Mouse (Mus musculus) activated CD4-positive, CD25-positive, alpha-beta regulatory T cell, adult 9 weeks (primary cell): Measurements from ENCODE around the gene Gm853. TPM values are rescaled to one million over a fixed set of nuclear protein-coding genes. Genes with fewer than 3 reads are reported as not detected.

Experiments
- polyA plus RNA-seq: library from polyadenylated mRNA; unstranded; fragments of 100-300 nt; shearing (Covaris generic); gene quantifications from one replicate; pipeline ENCODE4 v1.2.1, GENCODE M21; 2017

Gene Gm853
- not detected for polyA plus RNA-seq

DNA sequence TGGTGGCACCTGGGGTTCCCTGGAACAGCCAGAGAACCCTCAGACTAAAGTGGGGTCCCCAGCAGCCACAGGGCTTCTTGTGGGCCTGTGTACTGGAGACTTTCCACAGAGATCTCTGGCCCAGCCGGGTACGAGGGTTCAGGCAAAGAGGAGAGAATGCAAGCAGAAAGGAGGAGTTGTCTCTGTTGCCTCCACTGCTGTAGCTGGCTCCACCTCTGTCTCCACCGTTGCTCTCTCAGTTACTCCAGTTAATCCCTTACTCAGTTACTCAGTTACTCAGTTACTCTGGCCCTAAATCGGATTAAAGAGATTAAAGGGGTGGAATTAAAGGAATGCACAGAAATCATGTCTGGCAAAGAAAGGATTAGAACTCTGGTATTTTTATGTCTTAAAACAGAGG is at the start of gene Gm853:
Gm853 (minus strand) TSS at position 223 of the 400 bp plus-strand sequence.

DNA sequence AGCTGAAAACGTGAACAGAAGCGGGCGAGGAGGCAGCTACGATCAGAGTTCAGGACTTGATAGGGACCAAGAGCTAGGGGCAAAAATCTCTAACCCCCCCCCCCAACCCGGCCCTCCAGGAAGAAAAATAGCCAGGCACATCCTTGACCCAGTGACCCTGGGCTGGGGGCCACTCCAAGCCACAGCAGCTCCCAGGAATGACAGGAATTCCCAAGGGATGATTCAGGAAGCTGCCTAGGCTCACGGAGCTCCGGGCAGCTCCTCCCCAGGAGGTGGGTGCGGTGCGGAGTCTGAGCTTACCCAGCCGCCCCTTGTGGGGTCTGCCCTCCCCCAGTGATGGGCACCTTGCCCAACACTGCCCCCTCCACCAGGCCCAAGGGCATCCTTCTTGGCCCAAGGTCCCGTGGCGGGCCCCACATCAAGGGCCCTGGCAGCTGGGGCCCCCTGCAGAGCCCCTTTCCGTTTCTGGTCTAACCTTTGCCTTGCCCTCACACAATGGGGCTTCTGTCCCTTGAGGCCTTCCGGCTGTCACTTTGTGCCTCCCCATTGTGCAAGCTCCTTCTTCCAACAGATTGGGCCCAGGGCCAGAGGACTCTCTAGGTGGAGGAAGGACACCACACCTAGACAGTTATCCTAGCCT is 47.0 kb downstream of the Gm853 start, which contains the start of gene Tinagl1:
Tinagl1 (minus strand) TSS at position 51 of the 640 bp plus-strand sequence.

Other genes starting within 250 kb of the Gm853 start
- not detected for gene Adgrb2, start 237.5 kb downstream of the Gm853 start, polyA plus RNA-seq
- gene Col16a1, start 174.6 kb downstream of the Gm853 start, polyA plus RNA-seq = 3.6 TPM
- gene Pef1, start 119.8 kb downstream of the Gm853 start, polyA plus RNA-seq = 73.4 TPM
- not detected for gene Hcrtr1, start 83.0 kb downstream of the Gm853 start, polyA plus RNA-seq
- 0.51 TPM for gene Tinagl1, start 47.3 kb downstream of the Gm853 start, polyA plus RNA-seq
- 0.57 TPM for gene Serinc2, start 56.8 kb upstream of the Gm853 start, polyA plus RNA-seq
- gene Fabp3, start 86.2 kb upstream of the Gm853 start, polyA plus RNA-seq = 0.34 TPM
- not detected for gene Gm10570, start 86.3 kb upstream of the Gm853 start, polyA plus RNA-seq
- gene Zcchc17, start 137.5 kb upstream of the Gm853 start, polyA plus RNA-seq = 80.3 TPM
- 122 TPM for gene Snrnp40, start 137.7 kb upstream of the Gm853 start, polyA plus RNA-seq